ENCODE assay signal across 21 mouse cellular contexts in the genomic region with DNA sequence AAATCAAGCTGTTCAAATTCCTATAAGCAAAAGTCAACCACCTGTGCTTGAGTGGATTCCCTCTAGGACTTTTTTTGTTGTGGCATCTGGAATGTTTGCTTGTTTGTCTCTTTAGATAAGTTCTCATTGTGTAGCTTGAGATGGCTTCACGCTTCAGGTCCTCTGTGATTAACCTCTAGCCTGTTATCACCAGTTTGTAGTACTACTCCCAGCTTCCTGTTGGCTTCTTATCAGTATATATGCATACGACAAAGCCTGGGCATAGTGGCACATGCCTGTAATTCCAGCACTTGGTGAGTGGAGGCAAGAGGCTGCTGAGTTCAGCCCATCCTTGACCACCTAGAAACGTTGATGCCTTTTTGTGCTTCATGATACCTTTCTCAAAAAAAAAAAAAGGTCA. TPM values are rescaled to one million over a fixed set of nuclear protein-coding genes. Genes with fewer than 3 reads are reported as not detected.
DNase-seq lines count a peak whose midpoint lies in the region; ATAC-seq and TF ChIP-seq lines count a peak whose summit lies in the region.
"Had no signal": no experiment of that assay in that cellular context is flagged by ENCODE, and none has a peak within 500 bp of the region (broad histone marks: within the 10 kb centered on the region; RNA-seq: fewer than 3 reads in every experiment).

No protein-coding gene starts in this region.

- TF ChIP-seq EP300 in MEL (IDR thresholded peaks at IDR 0.05; ENCODE audit: low read depth in 1 of 2, low read length in 2 of 2), result peak in 1 of 2 experiments; percentile 22; a peak in 1 of 4 replicates

- intact Hi-C loops in heart, postnatal 14 days (cut with DNase I), result no loop called here

- ATAC-seq in heart, embryonic 12.5 days (ENCODE audit: insufficient number of reproducible peaks, low FRiP score), result peak; percentile 77; the same call in 1 of the 2 replicates
- ATAC-seq in liver, embryonic 13.5 days (ENCODE audit: low read depth), result peak; percentile 94
- peak; percentile 88 for ATAC-seq in megakaryocyte-erythroid progenitor cell, adult 5-6 weeks (replicated peaks; ENCODE audit: low FRiP score, low TSS enrichment, poor library complexity, severe bottlenecking)
- ATAC-seq: forebrain, embryonic 15.5 days had no signal

- H3K9ac ChIP-seq in heart, embryonic 12.5 days, result no peak overlapping the region
- no peak overlapping the region for H3K9ac ChIP-seq in MEL (ENCODE audit: control insufficient read depth, low read depth, low read length, poor library complexity, severe bottlenecking)
- no peak overlapping the region for H3K9ac ChIP-seq in liver, embryonic 13.5 days
- H3K9ac ChIP-seq: embryonic facial prominence, embryonic 15.5 days; forebrain, embryonic 15.5 days; hindbrain, embryonic 13.5 days had no signal

- no peak overlapping the region for H3K27ac ChIP-seq in heart, embryonic 12.5 days (ENCODE audit: poor library complexity, severe bottlenecking)
- no peak overlapping the region for H3K27ac ChIP-seq in MEL (ENCODE audit: control insufficient read depth, low read depth, low read length)
- H3K27ac ChIP-seq in liver, embryonic 13.5 days, result no peak overlapping the region
- H3K27ac ChIP-seq: embryonic facial prominence, embryonic 15.5 days; forebrain, embryonic 15.5 days; heart, adult 2 months; hindbrain, embryonic 13.5 days; stomach, postnatal 0 days had no signal

- no peak for TF ChIP-seq CTCF in MEL (IDR thresholded peaks at IDR 0.05 in 2 of 3, conservative IDR thresholded peaks at IDR 0.05 in 1 of 3; ENCODE audit: control insufficient read depth in 1 of 3, insufficient read depth in 1 of 3, low read depth in 2 of 3, low read length in 3 of 3, poor library complexity in 1 of 3, severe bottlenecking in 1 of 3)

- no peaks in the 10 kb centered on the region for H3K9me3 ChIP-seq in heart, embryonic 12.5 days (replicated peaks)
- H3K9me3 ChIP-seq in MEL (replicated peaks; ENCODE audit: insufficient read depth, low read length), result no peaks in the 10 kb centered on the region
- H3K9me3 ChIP-seq in liver, embryonic 13.5 days (replicated peaks), result no peaks in the 10 kb centered on the region
- H3K9me3 ChIP-seq: embryonic facial prominence, embryonic 15.5 days; forebrain, embryonic 15.5 days; hindbrain, embryonic 13.5 days; megakaryocyte, embryonic 14.5 days had no signal

- H3K27me3 ChIP-seq in heart, embryonic 12.5 days (replicated peaks), result no peaks in the 10 kb centered on the region
- H3K27me3 ChIP-seq in MEL (ENCODE audit: control insufficient read depth in 1 of 2, insufficient read depth in 2 of 2, low read length in 2 of 2), result no peaks in the 10 kb centered on the region
- no peaks in the 10 kb centered on the region for H3K27me3 ChIP-seq in liver, embryonic 13.5 days
- H3K27me3 ChIP-seq: embryonic facial prominence, embryonic 15.5 days; forebrain, embryonic 15.5 days; hindbrain, embryonic 13.5 days; megakaryocyte, embryonic 14.5 days had no signal

- TF ChIP-seq RAD21 in MEL (IDR thresholded peaks at IDR 0.05; ENCODE audit: low read depth, low read length), result no peak

- TF ChIP-seq POLR2A in MEL (IDR thresholded peaks at IDR 0.05; ENCODE audit: control insufficient read depth in 1 of 2, insufficient read depth in 1 of 2, low read depth in 1 of 2, low read length in 2 of 2, poor library complexity in 1 of 2), result no peak

- DNase-seq in heart, postnatal 14 days, result no peak
- DNase-seq in MEL (ENCODE audit: low read depth, low spot score), result peak; percentile 2
- peak; percentile 42 for DNase-seq in liver, embryonic 13.5 days
- DNase-seq in kidney, postnatal 25 days, result no peak
- DNase-seq in adrenal gland, adult 2 months, result no peak
- DNase-seq: adrenal gland, adult 8-10 months; cerebellum, adult 8-10 months; heart, adult 2 months; heart, postnatal 10 days; kidney, adult 18-20 months; lung, adult 2 months; midbrain, embryonic 14.5 days; right cerebral cortex, postnatal 14 days; thymus, adult 2 months had no signal

- H3K4me3 ChIP-seq in heart, embryonic 12.5 days, result no peak overlapping the region
- no peak overlapping the region for H3K4me3 ChIP-seq in MEL (ENCODE audit: control insufficient read depth in 1 of 2, insufficient read depth in 1 of 2, low read depth in 2 of 2, low read length in 2 of 2)
- H3K4me3 ChIP-seq in liver, embryonic 13.5 days (replicated peaks), result no peak overlapping the region
- H3K4me3 ChIP-seq: embryonic facial prominence, embryonic 15.5 days; forebrain, embryonic 15.5 days; heart, adult 2 months; hindbrain, embryonic 13.5 days; megakaryocyte, embryonic 14.5 days had no signal

- no peaks in the 10 kb centered on the region for H3K36me3 ChIP-seq in heart, embryonic 12.5 days
- H3K36me3 ChIP-seq in MEL (ENCODE audit: control insufficient read depth in 1 of 2, insufficient read depth in 2 of 2, low read length in 2 of 2), result no peaks in the 10 kb centered on the region
- no peaks in the 10 kb centered on the region for H3K36me3 ChIP-seq in liver, embryonic 13.5 days
- H3K36me3 ChIP-seq: embryonic facial prominence, embryonic 15.5 days; forebrain, embryonic 15.5 days; hindbrain, embryonic 13.5 days had no signal

- no peak overlapping the region for H3K4me2 ChIP-seq in heart, embryonic 12.5 days
- H3K4me2 ChIP-seq in liver, embryonic 13.5 days, result no peak overlapping the region
- H3K4me2 ChIP-seq: embryonic facial prominence, embryonic 15.5 days; forebrain, embryonic 15.5 days; hindbrain, embryonic 13.5 days had no signal

- no peaks in the 10 kb centered on the region for H3K79me2 ChIP-seq in MEL (ENCODE audit: control insufficient read depth, insufficient read depth, low read length, poor library complexity)

- 14% methylated on average over 3 of the region's 3 CpGs for WGBS in heart, embryonic 12.5 days
- WGBS in liver, embryonic 13.5 days (ENCODE audit: insufficient replicate concordance), result 6% methylated on average over 3 of the region's 3 CpGs

- H3K4me1 ChIP-seq in heart, embryonic 12.5 days (replicated peaks), result peaks cover 18% of the 10 kb centered on the region
- H3K4me1 ChIP-seq in MEL (ENCODE audit: control insufficient read depth in 1 of 2, insufficient read depth in 2 of 2, low read length in 2 of 2), result no peaks in the 10 kb centered on the region
- H3K4me1 ChIP-seq in liver, embryonic 13.5 days (replicated peaks), result peaks cover 14% of the 10 kb centered on the region
- H3K4me1 ChIP-seq: forebrain, embryonic 15.5 days; hindbrain, embryonic 13.5 days had no signal

TF ChIP-seq in MEL, 35 proteins besides CTCF, POLR2A, EP300 and RAD21:
- no peak for TF ChIP-seq ZC3H11A (IDR thresholded peaks at IDR 0.05; ENCODE audit: low read depth, low read length)
- peak; percentile 76; the same call in 1 of the 2 replicates for TF ChIP-seq TCF12 (IDR thresholded peaks at IDR 0.05; ENCODE audit: low read depth, low read length)

RNA-seq across cellular contexts. Expression of a gene that starts 16.8 kb away (rescaled TPM):
- 9.9 and 13.2 TPM in 2 replicates for polyA plus RNA-seq in heart, embryonic 12.5 days (2016; fragmentation: Nextera tagmentation; extraction: Ambion mirVana)
- 10 to 100 TPM; 19.1 to 19.5 TPM for total RNA-seq in heart, postnatal 14 days (2021)
- total RNA-seq in MEL (2012; rRNA removed), result not detected in 2 replicates
- not detected for polyA plus RNA-seq in MEL (2012; ENCODE audit: insufficient read depth in 1 of 2, insufficient read length in 2 of 2, low read depth in 1 of 2, low replicate concordance in 2 of 2, missing spikeins in 1 of 2)
- 1.2 and 1.3 TPM in 2 replicates for polyA plus RNA-seq in liver, embryonic 13.5 days (2015; fragmentation: Nextera tagmentation; extraction: Ambion mirVana)
- 0.54 and 0.57 TPM in 2 replicates for total RNA-seq in megakaryocyte-erythroid progenitor cell, adult 5-6 weeks (2014; fragmentation: Nextera tagmentation)
- 0.15 and 0.28 TPM in 2 replicates for total RNA-seq in megakaryocyte-erythroid progenitor cell, adult 5-6 weeks (2017)
- 10 to 100 TPM; 10.8 to 27.3 TPM for total RNA-seq in adrenal gland, adult 2 months (2021)
- 1.6 and 2.4 TPM in 2 replicates for polyA plus RNA-seq in adrenal gland, adult 2 months (2012; rRNA removed)

Comparison
In these comparisons a context has a peak if more than half of its experiments do, and no peak if none do; other contexts are left out.
1. DNase-seq: peak in MEL (single experiment) and liver, embryonic 13.5 days (single experiment); none in heart, postnatal 14 days (0 of 2), kidney, postnatal 25 days (0 of 2) and adrenal gland, adult 2 months (single experiment).
2. RNA of a gene that starts 16.8 kb away (total RNA-seq): 10.8 to 27.3 TPM in adrenal gland, adult 2 months and 19.1 to 19.5 TPM in heart, postnatal 14 days; 0.15 to 0.57 TPM in megakaryocyte-erythroid progenitor cell, adult 5-6 weeks and not detected in MEL; every median in the first group is over 4 times any median in the second.
3. Peak in every context shown above with its lines, with median percentiles within 50 percentile points of each other: ATAC-seq.